Mouse (Mus musculus) ES-Bruce4 (cell line): ENCODE results near the gene Usp30.

Experiments used
- CTCF ChIP-seq: IDR thresholded peaks from one replicate; pipeline ENCODE4 v1.8.1; 2011; ENCODE audit warnings: low read depth, low read length
- POLR2A ChIP-seq: IDR thresholded peaks from one replicate; pipeline ENCODE4 v1.8.1; 2011; ENCODE audit warnings: low read length; ENCODE audit not compliant: insufficient read depth

GRCm38 (mm10) chr5:114135516-114135915, 70.3 kb downstream of the Usp30 start:
- no peak for TF ChIP-seq POLR2A
- no peak for TF ChIP-seq CTCF
